16 mouse cellular contexts compared by ENCODE assay signal in the genomic region with DNA sequence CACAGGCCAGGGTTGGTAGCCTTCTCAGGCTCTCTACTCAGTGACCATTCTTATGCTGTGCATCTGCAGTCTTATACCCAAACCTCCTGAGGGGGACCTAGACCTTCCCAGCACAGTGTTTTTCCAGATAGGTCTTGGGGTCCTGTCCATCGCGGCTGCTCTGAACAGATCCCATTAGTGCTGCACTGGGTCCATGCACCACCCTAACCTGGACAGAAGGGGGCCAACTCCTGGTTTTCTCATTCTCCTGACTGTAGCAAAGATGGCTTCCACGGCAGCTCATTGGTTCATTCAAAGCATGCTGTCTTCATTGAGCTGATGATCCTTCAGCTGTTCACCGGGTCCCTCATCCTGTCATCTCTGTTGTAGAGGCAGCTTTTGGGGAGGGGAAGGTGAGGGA. TPM values are rescaled to one million over a fixed set of nuclear protein-coding genes. Genes with fewer than 3 reads are reported as not detected.
DNase-seq lines count a peak whose midpoint lies in the region; ATAC-seq and TF ChIP-seq lines count a peak whose summit lies in the region.
"Had no signal": no experiment of that assay in that cellular context is flagged by ENCODE, and none has a peak within 500 bp of the region (broad histone marks: within the 10 kb centered on the region; RNA-seq: fewer than 3 reads in every experiment).

No protein-coding gene starts in this region.

- H3K27me3 ChIP-seq in heart, adult 2 months (ENCODE audit: control insufficient read depth, insufficient read depth, low read length), result no peaks in the 10 kb centered on the region
- no peaks in the 10 kb centered on the region for H3K27me3 ChIP-seq in lung, embryonic 14.5 days (ENCODE audit: insufficient read depth, low read length)
- H3K27me3 ChIP-seq in E14TG2a.4 (ENCODE audit: insufficient read depth, low read length), result peaks cover 51% of the 10 kb centered on the region
- H3K27me3 ChIP-seq in kidney, embryonic 16.5 days (ENCODE audit: insufficient read depth, low read length), result no peaks in the 10 kb centered on the region
- H3K27me3 ChIP-seq: hindbrain, embryonic 13.5 days had no signal

- no peak for TF ChIP-seq EP300 in heart, adult 2 months (IDR thresholded peaks at IDR 0.05; ENCODE audit: insufficient read depth, low read depth, low read length)

- no peaks in the 10 kb centered on the region for H3K4me1 ChIP-seq in heart, adult 2 months (ENCODE audit: control insufficient read depth, insufficient read depth, low read length)
- H3K4me1 ChIP-seq in lung, embryonic 14.5 days (ENCODE audit: insufficient read depth), result no peaks in the 10 kb centered on the region
- H3K4me1 ChIP-seq in E14TG2a.4 (replicated peaks; ENCODE audit: low read depth, low read length), result peaks cover 30% of the 10 kb centered on the region
- peaks cover 5% of the 10 kb centered on the region; the same call in 1 of the 2 replicates for H3K4me1 ChIP-seq in kidney, embryonic 16.5 days (ENCODE audit: insufficient read depth, low read length)
- H3K4me1 ChIP-seq: megakaryocyte, embryonic 14.5 days had no signal

- no peaks in the 10 kb centered on the region for H3K79me2 ChIP-seq in heart, adult 2 months (replicated peaks; ENCODE audit: control insufficient read depth, insufficient read depth, low read length)

- no peak overlapping the region for H3K9ac ChIP-seq in heart, adult 2 months (ENCODE audit: low read depth, low read length)
- H3K9ac ChIP-seq in lung, embryonic 14.5 days, result no peak overlapping the region
- no peak overlapping the region for H3K9ac ChIP-seq in kidney, embryonic 16.5 days (replicated peaks; ENCODE audit: low read length)
- H3K9ac ChIP-seq: hindbrain, embryonic 13.5 days had no signal

- no peak for TF ChIP-seq POLR2A in heart, adult 2 months (IDR thresholded peaks at IDR 0.05; ENCODE audit: insufficient read depth, low read depth, low read length)
- TF ChIP-seq POLR2A in brain, embryonic 14.5 days (IDR thresholded peaks at IDR 0.05; ENCODE audit: borderline replicate concordance, extremely low read depth, insufficient read depth, insufficient read length, poor library complexity, severe bottlenecking), result no peak

- WGBS in heart, adult 2 months, result 66% methylated on average over 4 of the region's 4 CpGs
- WGBS in lung, embryonic 14.5 days, result 79% methylated on average over 4 of the region's 4 CpGs
- 70% methylated on average over 4 of the region's 4 CpGs for WGBS in kidney, embryonic 16.5 days

- H3K4me3 ChIP-seq in heart, adult 2 months, result no peak overlapping the region
- no peak overlapping the region for H3K4me3 ChIP-seq in lung, embryonic 14.5 days (ENCODE audit: low read depth, low read length)
- no peak overlapping the region for H3K4me3 ChIP-seq in E14TG2a.4 (replicated peaks; ENCODE audit: low read length)
- no peak overlapping the region for H3K4me3 ChIP-seq in kidney, embryonic 16.5 days (ENCODE audit: low read length)
- H3K4me3 ChIP-seq: hindbrain, embryonic 13.5 days; megakaryocyte, embryonic 14.5 days had no signal

- H3K36me3 ChIP-seq in heart, adult 2 months (ENCODE audit: control insufficient read depth, insufficient read depth, low read length), result no peaks in the 10 kb centered on the region
- no peaks in the 10 kb centered on the region for H3K36me3 ChIP-seq in lung, embryonic 14.5 days (ENCODE audit: insufficient read depth)
- no peaks in the 10 kb centered on the region for H3K36me3 ChIP-seq in E14TG2a.4 (ENCODE audit: insufficient read depth, low read length)
- no peaks in the 10 kb centered on the region for H3K36me3 ChIP-seq in kidney, embryonic 16.5 days (ENCODE audit: insufficient read depth, low read length)
- H3K36me3 ChIP-seq: hindbrain, embryonic 13.5 days had no signal

- TF ChIP-seq CTCF in heart, adult 2 months (IDR thresholded peaks at IDR 0.05), result 0 out of 2 replicates have a peak, but pooled peaks have one; percentile 14
- TF ChIP-seq CTCF in lung, embryonic 14.5 days (IDR thresholded peaks at IDR 0.05; ENCODE audit: low read depth), result peak; percentile 18; the same call in 1 of the 2 replicates
- TF ChIP-seq CTCF in E14TG2a.4 (conservative IDR thresholded peaks at IDR 0.05; ENCODE audit: low read length), result peak; percentile 59
- TF ChIP-seq CTCF in brain, embryonic 14.5 days (IDR thresholded peaks at IDR 0.05; ENCODE audit: borderline replicate concordance, extremely low read depth, insufficient read depth, insufficient read length), result peak; percentile 16; the same call in 1 of the 2 replicates

- H3K27ac ChIP-seq in heart, adult 2 months, result no peak overlapping the region
- H3K27ac ChIP-seq in lung, embryonic 14.5 days (ENCODE audit: low read depth), result no peak overlapping the region
- no peak overlapping the region for H3K27ac ChIP-seq in kidney, embryonic 16.5 days (ENCODE audit: low read length)
- H3K27ac ChIP-seq: hindbrain, embryonic 13.5 days had no signal

- no peaks in the 10 kb centered on the region for H3K9me3 ChIP-seq in lung, embryonic 14.5 days (ENCODE audit: low read depth, low read length)
- H3K9me3 ChIP-seq in E14TG2a.4 (ENCODE audit: low read length), result no peaks in the 10 kb centered on the region
- H3K9me3 ChIP-seq in kidney, embryonic 16.5 days (ENCODE audit: low read length), result 0 out of 2 replicates have a peak, but pooled peaks cover 4% of the 10 kb centered on the region
- H3K9me3 ChIP-seq: hindbrain, embryonic 13.5 days had no signal

- no peak overlapping the region for H3K4me2 ChIP-seq in lung, embryonic 14.5 days
- H3K4me2 ChIP-seq in kidney, embryonic 16.5 days (replicated peaks; ENCODE audit: low read depth, low read length), result no peak overlapping the region
- H3K4me2 ChIP-seq: hindbrain, embryonic 13.5 days had no signal

- intact Hi-C loops in heart, adult 2 months (cut with DNase I), result no loop called here

- no peak for ATAC-seq in lung, embryonic 14.5 days (ENCODE audit: insufficient read depth)
- no peak for ATAC-seq in kidney, embryonic 16.5 days (ENCODE audit: low FRiP score, low TSS enrichment)

- no peak for DNase-seq in heart, adult 2 months
- DNase-seq in heart, adult 18-20 months, result no peak
- no peak for DNase-seq in lung, embryonic 14.5 days
- no peak for DNase-seq in lung, postnatal 14 days
- DNase-seq in brain, embryonic 14.5 days (ENCODE audit: low read depth), result no peak
- no peak for DNase-seq in right cerebral cortex, postnatal 36 days (ENCODE audit: low spot score in 2 of 2)
- DNase-seq: B cell, adult 2 months; cerebellum, postnatal 14 days; gastrocnemius, postnatal 36 days; kidney, adult 8-10 months; left cerebral cortex, postnatal 4 days; right cerebral cortex, postnatal 25 days had no signal

RNA-seq across cellular contexts. Expression of a gene that starts 58.1 kb away (rescaled TPM):
- total RNA-seq in heart, adult 2 months (2021), result 1 to 10 TPM; 2.0 to 3.3 TPM
- polyA plus RNA-seq in heart, adult 2 months (2012; rRNA removed), result 0.84 and 2.0 TPM in 2 replicates
- total RNA-seq in heart, adult 18-20 months (2021), result 1 to 10 TPM; 1.5 to 2.0 TPM
- 1.0 TPM in 2 replicates for polyA plus RNA-seq in lung, embryonic 14.5 days (2014; fragmentation: Nextera tagmentation; extraction: Ambion mirVana)
- polyA plus RNA-seq in brain, embryonic 14.5 days (2012; rRNA removed), result 11.5 and 13.8 TPM in 2 replicates
- polyA plus RNA-seq in kidney, embryonic 16.5 days (2015; fragmentation: Nextera tagmentation; extraction: Ambion mirVana), result 2.5 and 2.6 TPM in 2 replicates
